In the genomic region with DNA sequence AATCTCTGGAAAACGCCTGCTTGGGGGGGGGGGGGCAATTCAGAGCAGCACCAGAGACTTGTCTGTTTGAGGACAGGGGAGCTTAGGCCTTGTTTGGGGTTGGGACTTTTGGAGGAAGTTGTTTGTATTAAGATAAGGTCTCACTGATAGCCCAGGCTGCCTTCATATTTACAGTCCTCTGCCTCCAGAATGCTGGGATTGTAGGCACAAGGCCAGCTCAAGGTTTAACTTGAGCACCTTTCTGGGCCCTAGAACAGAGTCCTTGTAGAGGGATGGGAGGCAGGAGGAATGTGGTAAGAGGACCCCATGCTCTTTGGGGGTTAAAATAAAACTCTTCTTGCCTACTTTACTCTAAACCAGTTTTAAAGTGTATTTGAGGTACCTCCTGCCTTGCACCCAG, we compare ENCODE assay signal across 28 mouse cellular contexts. TPM values are rescaled to one million over a fixed set of nuclear protein-coding genes. Genes with fewer than 3 reads are reported as not detected.
DNase-seq lines count a peak whose midpoint lies in the region; ATAC-seq and TF ChIP-seq lines count a peak whose summit lies in the region.
"Had no signal": no experiment of that assay in that cellular context is flagged by ENCODE, and none has a peak within 500 bp of the region (broad histone marks: within the 10 kb centered on the region; RNA-seq: fewer than 3 reads in every experiment).

No protein-coding gene starts in this region.

- TF ChIP-seq EP300 in heart, adult 2 months (IDR thresholded peaks at IDR 0.05; ENCODE audit: insufficient read depth, low read depth, low read length): no peak
- no peak for TF ChIP-seq EP300 in liver, postnatal 0 days (IDR thresholded peaks at IDR 0.05; ENCODE audit: low read depth)

- ATAC-seq in heart, embryonic 13.5 days (ENCODE audit: extremely low read depth, insufficient number of reproducible peaks, low FRiP score, low TSS enrichment): no peak
- ATAC-seq in liver, embryonic 13.5 days (ENCODE audit: low read depth): no peak
- ATAC-seq in liver, postnatal 0 days: no peak
- peak; percentile 45; the same call in 1 of the 2 replicates for ATAC-seq in stomach, embryonic 15.5 days (ENCODE audit: insufficient read depth, low FRiP score, low read depth)
- ATAC-seq: forebrain, embryonic 14.5 days; inflammation-experienced regulatory T-cells, adult 6 months; midbrain, embryonic 13.5 days had no signal

- no peaks in the 10 kb centered on the region for H3K9me3 ChIP-seq in heart, embryonic 13.5 days
- H3K9me3 ChIP-seq in liver, embryonic 13.5 days (replicated peaks): no peaks in the 10 kb centered on the region
- no peaks in the 10 kb centered on the region for H3K9me3 ChIP-seq in liver, postnatal 0 days (ENCODE audit: low read length)
- no peaks in the 10 kb centered on the region for H3K9me3 ChIP-seq in stomach, embryonic 15.5 days
- H3K9me3 ChIP-seq: embryonic facial prominence, embryonic 15.5 days; G1E; megakaryocyte, embryonic 14.5 days; midbrain, embryonic 13.5 days had no signal

- intact Hi-C loops in heart, adult 2 months (cut with DNase I): no loop called here

- H3K79me2 ChIP-seq in heart, adult 2 months (replicated peaks; ENCODE audit: control insufficient read depth, insufficient read depth, low read length): no peaks in the 10 kb centered on the region

- H3K36me3 ChIP-seq in heart, embryonic 13.5 days: peaks cover 93% of the 10 kb centered on the region
- no peaks in the 10 kb centered on the region for H3K36me3 ChIP-seq in heart, adult 2 months (ENCODE audit: control insufficient read depth, insufficient read depth, low read length)
- H3K36me3 ChIP-seq in liver, embryonic 13.5 days: peaks cover 84% of the 10 kb centered on the region
- H3K36me3 ChIP-seq in liver, postnatal 0 days (replicated peaks; ENCODE audit: insufficient read depth, low read length): peaks cover 73% of the 10 kb centered on the region
- peaks cover 34% of the 10 kb centered on the region for H3K36me3 ChIP-seq in stomach, embryonic 15.5 days

- peak overlapping the region; percentile 69 for H3K27ac ChIP-seq in heart, embryonic 13.5 days (replicated peaks)
- no peak overlapping the region for H3K27ac ChIP-seq in heart, adult 2 months
- 0 out of 2 replicates have a peak overlapping the region, but pooled peaks have one; percentile 18 for H3K27ac ChIP-seq in liver, embryonic 13.5 days
- H3K27ac ChIP-seq in liver, postnatal 0 days (ENCODE audit: low read depth): peak overlapping the region; percentile 48; the same call in 1 of the 2 replicates
- no peak overlapping the region for H3K27ac ChIP-seq in stomach, embryonic 15.5 days
- H3K27ac ChIP-seq: embryonic facial prominence, embryonic 15.5 days; gastrocnemius, adult 2 months; hindbrain, embryonic 14.5 days; left cerebral cortex, adult 2 months; midbrain, embryonic 13.5 days had no signal

- DNase-seq in heart, adult 2 months: no peak
- no peak for DNase-seq in liver, embryonic 13.5 days
- DNase-seq in liver: no peak
- DNase-seq in liver, postnatal 0 days: no peak
- DNase-seq in spleen, postnatal 10 days (ENCODE audit: low spot score in 2 of 2): no peak
- DNase-seq: adrenal gland, adult 2 months; B cell, adult 2 months; cerebellum, adult 11-12 months; cerebellum, postnatal 36 days; embryo, embryonic 11 days; gastrocnemius, adult 2 months; heart, postnatal 14 days; kidney, adult 8-10 months; kidney, postnatal 10 days; thymus, adult 18-20 months; thymus, postnatal 4 days had no signal

- no peak overlapping the region for H3K4me2 ChIP-seq in heart, embryonic 13.5 days
- H3K4me2 ChIP-seq in liver, embryonic 13.5 days: no peak overlapping the region
- H3K4me2 ChIP-seq in liver, postnatal 0 days (ENCODE audit: low read depth, low read length): no peak overlapping the region
- no peak overlapping the region for H3K4me2 ChIP-seq in stomach, embryonic 15.5 days
- H3K4me2 ChIP-seq: embryonic facial prominence, embryonic 15.5 days; hindbrain, embryonic 14.5 days; midbrain, embryonic 13.5 days had no signal

- H3K9ac ChIP-seq in heart, embryonic 13.5 days: peak overlapping the region; percentile 52
- H3K9ac ChIP-seq in heart, adult 2 months (ENCODE audit: low read depth, low read length): no peak overlapping the region
- no peak overlapping the region for H3K9ac ChIP-seq in liver, embryonic 13.5 days
- H3K9ac ChIP-seq in liver, postnatal 0 days (replicated peaks): no peak overlapping the region
- no peak overlapping the region for H3K9ac ChIP-seq in stomach, embryonic 15.5 days
- H3K9ac ChIP-seq: embryonic facial prominence, embryonic 15.5 days; hindbrain, embryonic 14.5 days; midbrain, embryonic 13.5 days had no signal

- H3K27me3 ChIP-seq in heart, embryonic 13.5 days (replicated peaks): no peaks in the 10 kb centered on the region
- H3K27me3 ChIP-seq in heart, adult 2 months (ENCODE audit: control insufficient read depth, insufficient read depth, low read length): no peaks in the 10 kb centered on the region
- H3K27me3 ChIP-seq in liver, embryonic 13.5 days: no peaks in the 10 kb centered on the region
- H3K27me3 ChIP-seq in liver, postnatal 0 days (ENCODE audit: insufficient read depth, low read length): no peaks in the 10 kb centered on the region
- no peaks in the 10 kb centered on the region for H3K27me3 ChIP-seq in stomach, embryonic 15.5 days (replicated peaks)
- H3K27me3 ChIP-seq: CH12.LX; embryonic facial prominence, embryonic 15.5 days; megakaryocyte, embryonic 14.5 days; midbrain, embryonic 13.5 days had no signal

- TF ChIP-seq CTCF in heart, adult 2 months (IDR thresholded peaks at IDR 0.05): no peak
- TF ChIP-seq CTCF in liver, postnatal 0 days (IDR thresholded peaks at IDR 0.05; ENCODE audit: low read depth): no peak

- H3K4me3 ChIP-seq in heart, embryonic 13.5 days: no peak overlapping the region
- no peak overlapping the region for H3K4me3 ChIP-seq in heart, adult 2 months
- H3K4me3 ChIP-seq in liver, embryonic 13.5 days (replicated peaks): no peak overlapping the region
- no peak overlapping the region for H3K4me3 ChIP-seq in liver, postnatal 0 days (ENCODE audit: low read depth, low read length)
- H3K4me3 ChIP-seq in stomach, embryonic 15.5 days (replicated peaks): no peak overlapping the region
- H3K4me3 ChIP-seq: embryonic facial prominence, embryonic 15.5 days; gastrocnemius, adult 2 months; left cerebral cortex, adult 2 months; midbrain, embryonic 13.5 days had no signal

- H3K4me1 ChIP-seq in heart, embryonic 13.5 days: peaks cover 41% of the 10 kb centered on the region
- H3K4me1 ChIP-seq in heart, adult 2 months (ENCODE audit: control insufficient read depth, insufficient read depth, low read length): peaks cover 7% of the 10 kb centered on the region
- peaks cover 30% of the 10 kb centered on the region for H3K4me1 ChIP-seq in liver, embryonic 13.5 days (replicated peaks)
- peaks cover 17% of the 10 kb centered on the region for H3K4me1 ChIP-seq in liver, postnatal 0 days (ENCODE audit: insufficient read depth)
- H3K4me1 ChIP-seq in stomach, embryonic 15.5 days: peaks cover 6% of the 10 kb centered on the region; the same call in 1 of the 2 replicates
- H3K4me1 ChIP-seq: embryonic facial prominence, embryonic 15.5 days; midbrain, embryonic 13.5 days had no signal

- no peak for TF ChIP-seq POLR2A in heart, adult 2 months (IDR thresholded peaks at IDR 0.05; ENCODE audit: insufficient read depth, low read depth, low read length)

- 6% methylated on average over 1 of the region's 1 CpGs for WGBS in heart, embryonic 13.5 days
- 16% methylated on average over 1 of the region's 1 CpGs for WGBS in heart, adult 2 months
- 0% methylated on average over 1 of the region's 1 CpGs for WGBS in liver, embryonic 13.5 days (ENCODE audit: insufficient replicate concordance)
- 18% methylated on average over 1 of the region's 1 CpGs for WGBS in liver, postnatal 0 days (ENCODE audit: insufficient replicate concordance)
- WGBS in stomach, embryonic 15.5 days: 25% methylated on average over 1 of the region's 1 CpGs

RNA-seq across cellular contexts. Expression of gene Ripor3, which starts 37.6 kb away (rescaled TPM):
- 0.67 and 1.2 TPM in 2 replicates for polyA plus RNA-seq in heart, embryonic 13.5 days (2015; fragmentation: Nextera tagmentation; extraction: Ambion mirVana)
- under 1 TPM; 0.21 to 0.36 TPM for total RNA-seq in heart, adult 2 months (2021)
- polyA plus RNA-seq in heart, adult 2 months (2012; rRNA removed): 0.79 and 1.5 TPM in 2 replicates
- polyA plus RNA-seq in liver, embryonic 13.5 days (2015; fragmentation: Nextera tagmentation; extraction: Ambion mirVana): 1.6 TPM in 2 replicates
- polyA plus RNA-seq in liver, postnatal 0 days (2015; fragmentation: Nextera tagmentation; extraction: Ambion mirVana): 1.4 TPM in 2 replicates
- 3.5 and 4.5 TPM in 2 replicates for polyA plus RNA-seq in stomach, embryonic 15.5 days (2015; fragmentation: Nextera tagmentation; extraction: Ambion mirVana)
- total RNA-seq: monocyte, adult 5-6 weeks had no signal

RNA-seq across cellular contexts. Expression of gene Ptpn1, which starts 41.0 kb away (rescaled TPM):
- polyA plus RNA-seq in heart, embryonic 13.5 days (2015; fragmentation: Nextera tagmentation; extraction: Ambion mirVana): 42.1 and 47.2 TPM in 2 replicates
- total RNA-seq in heart, adult 2 months (2021): 10 to 100 TPM; 21.4 to 23.2 TPM
- polyA plus RNA-seq in heart, adult 2 months (2012; rRNA removed): 15.7 and 17.6 TPM in 2 replicates
- 35.3 and 43.9 TPM in 2 replicates for polyA plus RNA-seq in liver, embryonic 13.5 days (2015; fragmentation: Nextera tagmentation; extraction: Ambion mirVana)
- 31.4 and 32.4 TPM in 2 replicates for polyA plus RNA-seq in liver, postnatal 0 days (2015; fragmentation: Nextera tagmentation; extraction: Ambion mirVana)
- polyA plus RNA-seq in stomach, embryonic 15.5 days (2015; fragmentation: Nextera tagmentation; extraction: Ambion mirVana): 52.8 and 54.8 TPM in 2 replicates

Comparison
In these comparisons a context has a peak if more than half of its experiments do, and no peak if none do; other contexts are left out.
1. H3K27ac ChIP-seq: peak in heart, embryonic 13.5 days (single experiment), liver, embryonic 13.5 days (single experiment) and liver, postnatal 0 days (single experiment); none in heart, adult 2 months (single experiment) and stomach, embryonic 15.5 days (single experiment).